Mouse (Mus musculus) yolk sac, embryonic 10.5 days (tissue): Measurements from ENCODE around the gene Asic5.

Experiments
- DNase-seq: peaks from one replicate; pipeline ENCODE4 v3.0.0-alpha.2; 2017; ENCODE audit warnings: low spot score

Asic5 gene

DNA sequence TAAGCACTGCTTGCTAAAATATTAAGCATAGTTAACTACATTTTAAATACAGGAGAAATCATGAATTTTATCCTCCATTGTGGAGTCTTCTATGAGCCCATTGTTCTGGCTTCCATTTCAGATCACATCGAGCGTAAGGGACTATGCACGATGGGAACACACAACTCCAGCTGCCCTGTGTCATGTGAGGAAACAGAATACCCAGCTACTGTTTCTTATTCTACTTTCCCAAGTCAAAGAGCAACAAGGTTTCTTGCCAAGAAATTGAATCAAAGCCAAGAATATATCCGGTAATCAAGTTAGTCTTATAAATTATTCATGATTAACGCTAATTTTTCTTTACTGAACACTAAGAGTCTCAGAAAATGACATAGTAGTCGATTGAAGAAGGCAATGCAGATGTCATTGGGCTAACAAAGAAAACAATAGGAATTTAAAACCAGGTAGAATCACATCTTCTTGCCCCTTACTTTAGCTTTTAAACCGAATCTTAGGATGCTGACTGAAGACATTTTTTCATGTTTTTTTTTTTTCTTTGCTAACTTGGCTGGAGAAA, 32.1 kb downstream of the Asic5 start:
- DNase-seq, result no peak

DNA sequence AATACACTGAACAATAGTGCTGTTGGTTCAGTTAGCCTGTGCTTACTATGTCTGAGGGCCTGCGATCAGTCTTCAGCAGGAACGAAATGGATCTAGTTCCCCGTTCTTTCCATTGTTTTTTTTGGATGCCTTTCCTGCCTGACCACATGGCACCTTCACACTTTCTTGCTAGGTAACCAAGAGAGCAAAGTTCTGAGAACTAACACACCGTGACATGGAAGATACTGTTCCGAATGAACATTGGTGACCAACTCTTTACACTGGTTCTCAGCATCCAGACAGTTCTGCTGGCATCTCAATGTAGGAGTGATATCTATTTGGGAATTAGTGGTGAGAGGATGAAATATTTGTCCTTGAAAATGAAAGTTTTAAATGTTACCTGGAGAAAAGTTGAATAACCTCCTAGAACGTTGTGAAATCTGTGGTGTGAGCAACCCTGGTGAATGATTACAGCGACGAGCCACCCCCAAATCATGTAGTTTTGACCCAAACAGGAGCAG, 40.4 kb downstream of the Asic5 start:
- DNase-seq, result no peak

DNA sequence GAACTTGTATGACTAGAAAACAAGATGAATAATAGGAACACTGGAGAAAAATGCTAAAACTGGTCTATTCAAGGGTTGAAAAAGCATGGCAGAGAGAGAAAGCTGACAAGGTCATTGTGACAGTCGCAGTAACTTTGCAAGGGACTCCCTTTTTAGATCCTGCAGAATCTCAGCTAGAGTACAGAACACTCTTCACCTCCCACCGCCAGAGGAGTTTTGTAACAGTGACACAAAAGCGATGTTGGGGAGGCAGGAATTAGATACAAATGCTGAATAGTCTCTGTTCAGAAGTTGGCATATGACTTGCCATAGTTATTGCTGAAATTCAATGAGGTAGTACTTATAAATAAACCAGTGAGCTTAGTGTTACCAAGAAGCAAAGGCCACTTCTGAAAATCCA, 41.0 kb downstream of the Asic5 start:
- no peak for DNase-seq

DNA sequence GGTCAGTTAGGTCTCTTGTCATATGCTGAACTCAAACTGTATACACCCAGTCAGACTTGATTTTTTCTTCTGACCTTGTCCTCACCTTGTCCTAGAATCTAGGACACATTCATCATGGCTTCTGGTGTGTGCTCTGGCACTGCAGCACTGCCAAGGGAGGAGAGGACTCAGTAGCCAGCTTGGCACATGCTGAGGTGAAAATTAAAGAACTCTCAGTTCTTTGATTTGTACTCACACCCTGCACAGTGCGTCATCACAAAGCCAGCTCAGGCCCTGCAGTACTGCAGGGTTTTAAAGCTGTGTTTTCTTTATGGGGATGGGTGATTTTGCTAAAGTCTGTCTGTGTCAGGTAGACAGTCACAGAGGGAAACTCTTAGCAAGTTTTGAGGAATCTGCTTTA, 45.2 kb downstream of the Asic5 start:
- DNase-seq, result no peak

GRCm38 (mm10) chr3:82029229-82029628, 47.1 kb downstream of the Asic5 start:
- DNase-seq, result peak; percentile 24

GRCm38 (mm10) chr3:82030008-82030748, 48.1 kb downstream of the Asic5 start:
- no peak for DNase-seq

DNA sequence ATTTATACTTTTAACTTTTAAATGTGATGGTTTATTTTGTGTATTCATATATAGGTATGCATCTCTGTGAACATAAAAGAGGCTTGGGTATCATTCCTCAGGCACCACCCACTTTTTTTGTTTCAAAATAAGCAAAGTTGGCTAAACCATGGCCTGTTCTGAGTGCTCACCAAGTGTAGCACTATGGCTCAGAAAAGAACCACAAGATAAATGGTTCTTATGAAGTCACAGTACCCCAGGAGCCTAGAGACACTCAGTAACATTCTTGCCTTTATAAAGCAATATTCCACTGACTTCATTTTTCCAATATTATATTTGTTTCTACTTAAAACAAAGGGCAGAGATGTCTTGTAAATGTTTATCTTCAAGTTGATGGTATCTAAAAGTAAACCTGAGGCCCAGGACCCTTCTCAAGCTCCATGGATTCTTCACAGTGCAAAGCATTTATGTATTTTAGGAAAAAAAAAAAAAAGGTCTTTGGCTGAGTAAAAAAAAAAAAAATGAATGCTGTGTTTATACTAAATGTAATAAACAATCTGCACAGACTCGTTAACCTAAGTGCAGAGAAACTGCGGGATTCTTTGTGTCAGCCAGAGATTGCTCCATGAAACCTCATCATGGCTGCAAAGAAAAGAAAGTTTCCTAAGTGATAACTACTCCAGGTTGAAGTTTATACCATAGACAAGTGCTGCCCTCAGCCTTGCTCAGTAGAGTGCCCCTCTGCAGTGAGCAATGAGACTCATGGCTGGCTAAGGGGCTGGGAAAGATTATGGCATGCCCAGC, 54.4 kb downstream of the Asic5 start:
- DNase-seq, result no peak

DNA sequence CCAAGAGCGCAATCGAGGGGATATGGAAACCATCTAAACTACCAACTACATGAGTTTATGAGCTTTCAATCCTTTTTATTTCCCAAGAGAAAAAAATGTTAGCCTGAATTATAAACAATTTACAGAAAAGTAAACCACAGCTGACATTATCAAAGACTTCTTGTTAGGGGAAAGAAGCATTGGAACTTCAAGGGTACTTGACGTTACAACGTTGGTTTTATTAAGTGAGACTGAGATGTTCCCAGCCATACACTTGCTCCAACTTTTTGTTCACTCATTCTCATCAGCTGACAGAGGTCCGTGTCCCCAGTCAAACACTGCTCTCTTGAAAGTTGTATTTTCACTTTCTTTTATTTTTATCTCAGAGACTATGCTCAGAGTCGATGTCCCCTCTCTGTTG, 61.6 kb downstream of the Asic5 start:
- no peak for DNase-seq

DNA sequence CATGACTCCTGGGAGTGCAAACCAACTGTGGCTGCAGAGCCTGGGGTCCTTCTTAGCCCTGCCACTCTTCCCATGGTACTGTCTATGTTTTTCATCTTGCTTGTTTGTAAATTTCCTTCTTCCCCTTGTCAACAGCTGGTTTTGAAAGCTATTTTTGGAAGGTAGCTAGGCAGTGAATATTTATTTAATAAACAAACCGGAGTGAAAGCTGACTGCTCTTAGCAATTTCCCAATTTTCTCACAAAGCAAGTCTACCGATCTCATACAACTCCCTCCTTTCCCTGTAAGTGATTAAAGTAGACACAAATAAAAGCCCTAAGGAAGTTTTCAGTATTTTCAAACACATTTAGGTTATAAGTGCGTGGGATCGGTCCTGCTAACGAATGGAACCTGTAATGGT, 62.8 kb downstream of the Asic5 start:
- no peak for DNase-seq

DNA sequence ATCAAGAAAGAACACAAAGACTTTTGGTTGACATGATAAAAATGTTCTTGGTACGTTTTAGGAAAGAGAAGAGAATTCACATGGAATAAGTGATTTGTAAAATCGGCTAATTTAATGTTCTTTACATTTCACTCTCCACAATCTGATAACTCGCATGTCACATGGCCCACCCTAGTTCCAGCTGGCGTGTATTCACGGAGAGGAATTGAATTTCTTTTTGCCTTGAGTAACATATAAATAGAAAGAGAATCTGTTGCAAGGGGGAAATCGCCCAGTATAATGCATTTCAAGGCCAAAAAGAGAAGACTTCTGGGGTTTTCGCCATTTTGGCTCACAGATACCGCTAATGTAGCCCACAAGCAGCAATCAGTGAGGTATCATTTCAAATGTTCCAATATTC, 64.0 kb downstream of the Asic5 start:
- no peak for DNase-seq

GRCm38 (mm10) chr3:82047100-82047753, 65.1 kb downstream of the Asic5 start:
- DNase-seq, result no peak

- DNase-seq, result no peak
These were observed 66.0 kb downstream of the Asic5 start for GRCm38 (mm10) chr3:82048078-82048477.

- no peak for DNase-seq
These were observed 66.6 kb downstream of the Asic5 start for GRCm38 (mm10) chr3:82048681-82049080.

GRCm38 (mm10) chr3:82051468-82051867, 69.4 kb downstream of the Asic5 start:
- DNase-seq, result peak; percentile 18

- no peak for DNase-seq
These were observed 69.9 kb downstream of the Asic5 start for GRCm38 (mm10) chr3:82052029-82052428.

DNA sequence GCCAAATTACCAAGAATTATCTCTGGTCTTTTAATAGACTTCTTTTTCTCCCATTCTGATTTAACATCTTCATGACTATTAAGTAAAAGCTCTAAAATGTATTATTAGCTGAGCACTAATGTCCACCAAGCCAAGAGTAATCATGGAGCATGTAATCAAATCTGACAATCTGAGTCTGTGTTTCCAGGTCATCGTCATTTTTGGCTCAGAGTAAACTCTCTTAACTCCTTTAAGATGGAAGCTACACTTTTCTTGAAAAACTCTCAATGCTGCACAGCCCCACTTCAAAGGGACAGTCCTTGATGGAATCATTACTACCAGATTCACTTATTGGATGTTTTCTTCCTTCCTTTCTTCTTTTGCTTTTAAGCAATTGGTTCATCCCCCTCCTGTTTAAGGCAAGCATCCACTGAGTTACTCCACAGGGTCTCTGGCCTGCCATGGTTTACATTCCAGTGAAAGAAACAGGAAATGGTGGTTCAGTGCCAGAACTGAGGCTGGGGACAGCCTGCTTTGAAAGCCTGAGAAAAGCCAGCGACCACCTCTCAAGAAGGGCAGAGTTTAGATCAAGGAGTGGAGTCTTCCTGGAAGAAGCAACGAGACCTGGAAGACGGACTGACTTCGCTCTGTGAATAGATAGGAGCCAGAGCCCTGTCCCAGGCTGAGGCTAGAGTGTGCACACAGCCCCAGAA, 72.3 kb downstream of the Asic5 start:
- peak; percentile 43 for DNase-seq

DNA sequence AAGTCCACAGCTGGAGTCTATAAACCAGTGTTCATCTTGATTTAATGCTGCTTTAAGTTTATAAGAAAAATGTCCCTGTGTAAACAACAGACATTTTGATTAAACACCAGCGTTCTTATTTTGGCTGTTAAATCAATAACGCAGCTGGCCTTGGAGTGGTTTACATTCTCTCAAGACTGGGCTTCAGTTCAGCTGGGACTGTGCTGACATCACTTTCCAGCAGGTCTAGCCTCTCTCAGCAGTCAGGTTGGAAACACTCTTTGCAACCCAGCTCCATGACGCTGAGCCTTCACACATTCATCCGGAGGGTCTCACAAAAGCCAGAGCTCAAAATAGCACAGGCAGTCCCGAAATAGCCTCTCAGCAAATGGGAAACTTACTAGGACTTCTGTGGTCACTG, 75.1 kb downstream of the Asic5 start:
- no peak for DNase-seq

- DNase-seq, result no peak
These were observed 79.5 kb downstream of the Asic5 start for GRCm38 (mm10) chr3:82061402-82062180.

DNA sequence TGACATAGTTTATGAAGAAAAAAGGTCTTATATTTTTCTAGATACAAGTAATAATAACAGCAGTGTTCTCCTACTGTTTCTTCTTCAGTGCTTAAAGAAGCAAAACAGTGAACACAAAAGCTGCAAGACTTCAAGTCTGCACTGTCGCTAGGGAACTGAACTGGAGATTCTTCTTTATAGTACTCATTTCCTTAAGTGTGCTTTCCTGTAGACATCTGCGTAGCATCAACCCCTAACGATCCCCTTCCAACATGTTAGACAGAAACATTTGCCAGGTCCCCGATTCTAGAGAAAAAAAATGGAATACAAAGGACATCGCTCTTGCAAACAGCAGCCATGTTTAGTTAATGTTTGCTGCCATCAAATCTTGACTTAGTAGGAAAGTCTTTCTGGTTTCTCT, 85.7 kb downstream of the Asic5 start:
- no peak for DNase-seq
